Mouse (Mus musculus): Measurements from ENCODE around the gene Fap. TPM values are rescaled to one million over a fixed set of nuclear protein-coding genes. Genes with fewer than 3 reads are reported as not detected.

The Fap gene
- polyA plus RNA-seq, 1 experiment from 2014 or later, result 3.6 TPM

GRCm38 (mm10) chr2:62589333-62589732 is 15.5 kb upstream of the Fap start:
- Histone ChIP-seq H3K27ac (ENCODE audit: low read length) (no peak overlapping the region), H3K4me3 (ENCODE audit: low read length) (no peak overlapping the region), H3K9ac (ENCODE audit: low read length) (no peak overlapping the region), H3K4me2 (ENCODE audit: low read depth, low read length) (no peak overlapping the region), H3K27me3 (ENCODE audit: control insufficient read depth, insufficient read depth, low read depth, low read length) (no peaks in the 10 kb centered on the region), H3K4me1 (replicated peaks; ENCODE audit: control insufficient read depth, insufficient read depth, low read length) (no peaks in the 10 kb centered on the region), H3K9me3 (ENCODE audit: control insufficient read depth, low read length) (no peaks in the 10 kb centered on the region), H3K36me3 (ENCODE audit: control insufficient read depth, insufficient read depth, low read length) (no peaks in the 10 kb centered on the region)
- no peak for ATAC-seq (ENCODE audit: low read depth)
- whole genome bisulfite sequencing, result 42% methylated on average over 4 of the region's 4 CpGs

- WGBS, result 60% methylated on average over 5 of the region's 5 CpGs
- H3K4me1 ChIP-seq (replicated peaks; ENCODE audit: control insufficient read depth, insufficient read depth, low read length), result no peaks in the 10 kb centered on the region
- no peaks in the 10 kb centered on the region for H3K9me3 ChIP-seq (ENCODE audit: control insufficient read depth, low read length)
- H3K27me3 ChIP-seq (ENCODE audit: control insufficient read depth, insufficient read depth, low read depth, low read length), result no peaks in the 10 kb centered on the region
- H3K4me2 ChIP-seq (ENCODE audit: low read depth, low read length), result no peak overlapping the region
- no peaks in the 10 kb centered on the region for H3K36me3 ChIP-seq (ENCODE audit: control insufficient read depth, insufficient read depth, low read length)
- H3K9ac ChIP-seq (ENCODE audit: low read length), result no peak overlapping the region
- ATAC-seq (ENCODE audit: low read depth), result no peak
- H3K27ac ChIP-seq (ENCODE audit: low read length), result no peak overlapping the region
- no peak overlapping the region for H3K4me3 ChIP-seq (ENCODE audit: low read length)
These were observed 11.9 kb upstream of the Fap start for GRCm38 (mm10) chr2:62585769-62586168.

- no peaks in the 10 kb centered on the region for H3K27me3 ChIP-seq (ENCODE audit: control insufficient read depth, insufficient read depth, low read depth, low read length)
- no peak overlapping the region for H3K4me2 ChIP-seq (ENCODE audit: low read depth, low read length)
- H3K36me3 ChIP-seq (ENCODE audit: control insufficient read depth, insufficient read depth, low read length), result no peaks in the 10 kb centered on the region
- 76% methylated on average over 3 of the region's 3 CpGs for WGBS
- no peaks in the 10 kb centered on the region for H3K9me3 ChIP-seq (ENCODE audit: control insufficient read depth, low read length)
- H3K27ac ChIP-seq (ENCODE audit: low read length), result no peak overlapping the region
- no peak overlapping the region for H3K9ac ChIP-seq (ENCODE audit: low read length)
- H3K4me3 ChIP-seq (ENCODE audit: low read length), result no peak overlapping the region
- ATAC-seq (ENCODE audit: low read depth), result no peak
- H3K4me1 ChIP-seq (replicated peaks; ENCODE audit: control insufficient read depth, insufficient read depth, low read length), result no peaks in the 10 kb centered on the region
These were observed 1.1 kb upstream of the Fap start for GRCm38 (mm10) chr2:62574962-62575361.

GRCm38 (mm10) chr2:62574250-62574649 is 375 bp upstream of the Fap start:
- H3K4me2 ChIP-seq (ENCODE audit: low read depth, low read length), result no peak overlapping the region
- H3K4me1 ChIP-seq (replicated peaks; ENCODE audit: control insufficient read depth, insufficient read depth, low read length), result no peaks in the 10 kb centered on the region
- 63% methylated on average over 7 of the region's 7 CpGs for WGBS
- H3K9me3 ChIP-seq (ENCODE audit: control insufficient read depth, low read length), result no peaks in the 10 kb centered on the region
- no peaks in the 10 kb centered on the region for H3K36me3 ChIP-seq (ENCODE audit: control insufficient read depth, insufficient read depth, low read length)
- H3K27me3 ChIP-seq (ENCODE audit: control insufficient read depth, insufficient read depth, low read depth, low read length), result no peaks in the 10 kb centered on the region
- no peak overlapping the region for H3K4me3 ChIP-seq (ENCODE audit: low read length)
- no peak overlapping the region for H3K27ac ChIP-seq (ENCODE audit: low read length)
- ATAC-seq (ENCODE audit: low read depth), result no peak
- H3K9ac ChIP-seq (ENCODE audit: low read length), result no peak overlapping the region

- peak overlapping the region; percentile 31 for H3K4me2 ChIP-seq (ENCODE audit: low read depth, low read length)
- H3K4me1 ChIP-seq (replicated peaks; ENCODE audit: control insufficient read depth, insufficient read depth, low read length), result no peaks in the 10 kb centered on the region
- H3K4me3 ChIP-seq (ENCODE audit: low read length), result peak overlapping the region; percentile 5
- H3K27me3 ChIP-seq (ENCODE audit: control insufficient read depth, insufficient read depth, low read depth, low read length), result no peaks in the 10 kb centered on the region
- no peak overlapping the region for H3K9ac ChIP-seq (ENCODE audit: low read length)
- no peak for ATAC-seq (ENCODE audit: low read depth)
- H3K36me3 ChIP-seq (ENCODE audit: control insufficient read depth, insufficient read depth, low read length), result no peaks in the 10 kb centered on the region
- no peak overlapping the region for H3K27ac ChIP-seq (ENCODE audit: low read length)
- H3K9me3 ChIP-seq (ENCODE audit: control insufficient read depth, low read length), result no peaks in the 10 kb centered on the region
- 73% methylated on average over 10 of the region's 10 CpGs for WGBS
These were observed 649 bp downstream of the Fap start for GRCm38 (mm10) chr2:62573099-62573752.

GRCm38 (mm10) chr2:62564687-62565086 is 9.2 kb downstream of the Fap start:
- no peaks in the 10 kb centered on the region for H3K9me3 ChIP-seq (ENCODE audit: control insufficient read depth, low read length)
- H3K4me1 ChIP-seq (replicated peaks; ENCODE audit: control insufficient read depth, insufficient read depth, low read length), result no peaks in the 10 kb centered on the region
- H3K4me3 ChIP-seq (ENCODE audit: low read length), result no peak overlapping the region
- WGBS, result 97% methylated on average over 1 of the region's 1 CpGs
- no peak overlapping the region for H3K9ac ChIP-seq (ENCODE audit: low read length)
- no peak for ATAC-seq (ENCODE audit: low read depth)
- H3K27me3 ChIP-seq (ENCODE audit: control insufficient read depth, insufficient read depth, low read depth, low read length), result no peaks in the 10 kb centered on the region
- H3K36me3 ChIP-seq (ENCODE audit: control insufficient read depth, insufficient read depth, low read length), result no peaks in the 10 kb centered on the region
- H3K27ac ChIP-seq (ENCODE audit: low read length), result no peak overlapping the region
- H3K4me2 ChIP-seq (ENCODE audit: low read depth, low read length), result no peak overlapping the region

GRCm38 (mm10) chr2:62562661-62563485 is 11.0 kb downstream of the Fap start:
- Histone ChIP-seq H3K27me3 (ENCODE audit: control insufficient read depth, insufficient read depth, low read depth, low read length) (no peaks in the 10 kb centered on the region), H3K4me2 (ENCODE audit: low read depth, low read length) (no peak overlapping the region), H3K4me3 (ENCODE audit: low read length) (no peak overlapping the region), H3K36me3 (ENCODE audit: control insufficient read depth, insufficient read depth, low read length) (no peaks in the 10 kb centered on the region), H3K27ac (ENCODE audit: low read length) (no peak overlapping the region), H3K9me3 (ENCODE audit: control insufficient read depth, low read length) (no peaks in the 10 kb centered on the region), H3K9ac (ENCODE audit: low read length) (no peak overlapping the region), H3K4me1 (replicated peaks; ENCODE audit: control insufficient read depth, insufficient read depth, low read length) (no peaks in the 10 kb centered on the region)
- 53% methylated on average over 5 of the region's 5 CpGs for WGBS
- ATAC-seq (ENCODE audit: low read depth), result no peak

GRCm38 (mm10) chr2:62557417-62557816 is 16.5 kb downstream of the Fap start:
- H3K27me3 ChIP-seq (ENCODE audit: control insufficient read depth, insufficient read depth, low read depth, low read length), result no peaks in the 10 kb centered on the region
- no peak overlapping the region for H3K4me2 ChIP-seq (ENCODE audit: low read depth, low read length)
- ATAC-seq (ENCODE audit: low read depth), result no peak
- no peaks in the 10 kb centered on the region for H3K9me3 ChIP-seq (ENCODE audit: control insufficient read depth, low read length)
- 63% methylated on average over 2 of the region's 2 CpGs for WGBS
- no peaks in the 10 kb centered on the region for H3K4me1 ChIP-seq (replicated peaks; ENCODE audit: control insufficient read depth, insufficient read depth, low read length)
- no peaks in the 10 kb centered on the region for H3K36me3 ChIP-seq (ENCODE audit: control insufficient read depth, insufficient read depth, low read length)
- H3K27ac ChIP-seq (ENCODE audit: low read length), result no peak overlapping the region
- H3K4me3 ChIP-seq (ENCODE audit: low read length), result no peak overlapping the region
- H3K9ac ChIP-seq (ENCODE audit: low read length), result no peak overlapping the region

GRCm38 (mm10) chr2:62556349-62556748 is 17.5 kb downstream of the Fap start:
- H3K36me3 ChIP-seq (ENCODE audit: control insufficient read depth, insufficient read depth, low read length), result no peaks in the 10 kb centered on the region
- H3K27ac ChIP-seq (ENCODE audit: low read length), result no peak overlapping the region
- no peak overlapping the region for H3K9ac ChIP-seq (ENCODE audit: low read length)
- 83% methylated on average over 9 of the region's 9 CpGs for WGBS
- no peak for ATAC-seq (ENCODE audit: low read depth)
- no peak overlapping the region for H3K4me2 ChIP-seq (ENCODE audit: low read depth, low read length)
- no peak overlapping the region for H3K4me3 ChIP-seq (ENCODE audit: low read length)
- no peaks in the 10 kb centered on the region for H3K4me1 ChIP-seq (replicated peaks; ENCODE audit: control insufficient read depth, insufficient read depth, low read length)
- H3K27me3 ChIP-seq (ENCODE audit: control insufficient read depth, insufficient read depth, low read depth, low read length), result no peaks in the 10 kb centered on the region
- H3K9me3 ChIP-seq (ENCODE audit: control insufficient read depth, low read length), result no peaks in the 10 kb centered on the region
